In the genomic region with DNA sequence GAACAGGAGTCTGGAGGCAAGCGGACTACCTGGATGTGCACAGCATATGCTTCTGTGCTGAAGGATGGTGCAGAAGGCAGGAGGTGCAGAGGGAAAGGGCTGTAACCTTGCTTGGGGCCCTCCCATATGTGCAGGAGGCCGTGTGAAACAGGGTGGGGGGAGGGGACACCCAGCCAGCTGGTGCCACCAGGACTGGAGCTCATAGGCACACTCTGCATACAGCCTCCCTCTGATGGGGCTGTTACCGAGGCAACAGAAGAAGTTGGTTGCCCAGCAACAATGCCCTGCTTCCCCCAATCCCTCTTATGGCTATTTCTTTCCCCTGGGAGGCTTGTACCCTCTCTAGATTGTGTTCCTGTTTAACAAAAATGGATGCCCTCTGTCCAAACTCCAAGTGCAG, we compare ENCODE assay signal across 10 mouse cellular contexts. TPM values are rescaled to one million over a fixed set of nuclear protein-coding genes. Genes with fewer than 3 reads are reported as not detected.
DNase-seq lines count a peak whose midpoint lies in the region; ATAC-seq and TF ChIP-seq lines count a peak whose summit lies in the region.
"Had no signal": no experiment of that assay in that cellular context is flagged by ENCODE, and none has a peak within 500 bp of the region (broad histone marks: within the 10 kb centered on the region; RNA-seq: fewer than 3 reads in every experiment).

No protein-coding gene starts in this region.

- H3K27me3 ChIP-seq in forebrain, embryonic 13.5 days: no peaks in the 10 kb centered on the region
- H3K27me3 ChIP-seq in neural tube, embryonic 12.5 days (replicated peaks): no peaks in the 10 kb centered on the region
- H3K27me3 ChIP-seq in liver, postnatal 0 days (ENCODE audit: insufficient read depth, low read length): no peaks in the 10 kb centered on the region
- H3K27me3 ChIP-seq in kidney, embryonic 14.5 days (ENCODE audit: control insufficient read depth, insufficient read depth, low read length): no peaks in the 10 kb centered on the region
- H3K27me3 ChIP-seq: stomach, embryonic 15.5 days had no signal

- H3K4me1 ChIP-seq in forebrain, embryonic 13.5 days: peaks cover 21% of the 10 kb centered on the region
- H3K4me1 ChIP-seq in neural tube, embryonic 12.5 days: peaks cover 19% of the 10 kb centered on the region
- H3K4me1 ChIP-seq in liver, postnatal 0 days (ENCODE audit: insufficient read depth): no peaks in the 10 kb centered on the region
- no peaks in the 10 kb centered on the region for H3K4me1 ChIP-seq in kidney, embryonic 14.5 days (ENCODE audit: control insufficient read depth, insufficient read depth, low read length)

- no peak for TF ChIP-seq EP300 in liver, postnatal 0 days (IDR thresholded peaks at IDR 0.05; ENCODE audit: low read depth)

- no peak overlapping the region for H3K9ac ChIP-seq in forebrain, embryonic 13.5 days
- no peak overlapping the region for H3K9ac ChIP-seq in neural tube, embryonic 12.5 days
- no peak overlapping the region for H3K9ac ChIP-seq in liver, postnatal 0 days (replicated peaks)
- H3K9ac ChIP-seq in kidney, embryonic 14.5 days (ENCODE audit: low read depth, low read length): no peak overlapping the region
- H3K9ac ChIP-seq: stomach, embryonic 15.5 days had no signal

- H3K36me3 ChIP-seq in forebrain, embryonic 13.5 days (ENCODE audit: poor library complexity, severe bottlenecking): no peaks in the 10 kb centered on the region
- no peaks in the 10 kb centered on the region for H3K36me3 ChIP-seq in neural tube, embryonic 12.5 days
- no peaks in the 10 kb centered on the region for H3K36me3 ChIP-seq in liver, postnatal 0 days (replicated peaks; ENCODE audit: insufficient read depth, low read length)
- H3K36me3 ChIP-seq in kidney, embryonic 14.5 days (ENCODE audit: control insufficient read depth, insufficient read depth, low read length): no peaks in the 10 kb centered on the region
- H3K36me3 ChIP-seq: G1E; stomach, embryonic 15.5 days had no signal

- peak overlapping the region; percentile 12; the same call in 1 of the 2 replicates for H3K4me2 ChIP-seq in forebrain, embryonic 13.5 days
- H3K4me2 ChIP-seq in neural tube, embryonic 12.5 days (replicated peaks): peak overlapping the region; percentile 24
- no peak overlapping the region for H3K4me2 ChIP-seq in liver, postnatal 0 days (ENCODE audit: low read depth, low read length)
- no peak overlapping the region for H3K4me2 ChIP-seq in kidney, embryonic 14.5 days (replicated peaks; ENCODE audit: low read depth, low read length)
- H3K4me2 ChIP-seq: stomach, embryonic 15.5 days had no signal

- intact Hi-C loops in heart, postnatal 10 days (cut with DNase I): loop anchor here (5.0 to 10.0 kb wide), 3 partner anchors 137 to 510 kb away; no protein-coding TSS in a partner anchor

- no peak overlapping the region for H3K4me3 ChIP-seq in forebrain, embryonic 13.5 days
- H3K4me3 ChIP-seq in neural tube, embryonic 12.5 days: no peak overlapping the region
- H3K4me3 ChIP-seq in liver, postnatal 0 days (ENCODE audit: low read depth, low read length): no peak overlapping the region
- H3K4me3 ChIP-seq in kidney, embryonic 14.5 days (ENCODE audit: low read length): no peak overlapping the region
- H3K4me3 ChIP-seq: stomach, embryonic 15.5 days had no signal

- 24% methylated on average over 3 of the region's 3 CpGs for WGBS in forebrain, embryonic 13.5 days
- WGBS in neural tube, embryonic 12.5 days: 22% methylated on average over 3 of the region's 3 CpGs
- 49% methylated on average over 3 of the region's 3 CpGs for WGBS in liver, postnatal 0 days (ENCODE audit: insufficient replicate concordance)
- 45% methylated on average over 3 of the region's 3 CpGs for WGBS in kidney, embryonic 14.5 days

- ATAC-seq in forebrain, embryonic 13.5 days: peak; percentile 91
- peak; percentile 94 for ATAC-seq in neural tube, embryonic 12.5 days (ENCODE audit: low FRiP score, low read depth)
- no peak for ATAC-seq in liver, postnatal 0 days
- no peak for ATAC-seq in kidney, embryonic 14.5 days (ENCODE audit: low FRiP score, low TSS enrichment)

- TF ChIP-seq CTCF in liver, postnatal 0 days (IDR thresholded peaks at IDR 0.05; ENCODE audit: low read depth): no peak

- peak overlapping the region; percentile 69 for H3K27ac ChIP-seq in forebrain, embryonic 13.5 days
- no peak overlapping the region for H3K27ac ChIP-seq in neural tube, embryonic 12.5 days
- H3K27ac ChIP-seq in liver, postnatal 0 days (ENCODE audit: low read depth): no peak overlapping the region
- no peak overlapping the region for H3K27ac ChIP-seq in kidney, embryonic 14.5 days (ENCODE audit: low read depth, low read length)
- H3K27ac ChIP-seq: stomach, embryonic 15.5 days had no signal

- no peaks in the 10 kb centered on the region for H3K9me3 ChIP-seq in forebrain, embryonic 13.5 days (replicated peaks)
- no peaks in the 10 kb centered on the region for H3K9me3 ChIP-seq in neural tube, embryonic 12.5 days
- no peaks in the 10 kb centered on the region for H3K9me3 ChIP-seq in liver, postnatal 0 days (ENCODE audit: low read length)
- no peaks in the 10 kb centered on the region for H3K9me3 ChIP-seq in kidney, embryonic 14.5 days (ENCODE audit: control insufficient read depth, low read length)
- H3K9me3 ChIP-seq: G1E; stomach, embryonic 15.5 days had no signal

- peak; percentile 29 to 34 for DNase-seq in cerebellum, postnatal 25 days
- peak; percentile 69 to 71 for DNase-seq in layer of hippocampus, postnatal 36 days
- no peak for DNase-seq in liver, postnatal 0 days
- DNase-seq in thymus, postnatal 10 days (ENCODE audit: low spot score in 2 of 2): no peak
- no peak for DNase-seq in heart, postnatal 10 days

RNA-seq across cellular contexts. Expression of gene Coro2b, which starts 17.8 kb away (rescaled TPM):
- polyA plus RNA-seq in forebrain, embryonic 13.5 days (2015; fragmentation: Nextera tagmentation; extraction: Ambion mirVana): 35.5 and 37.0 TPM in 2 replicates
- 100 to 1,000 TPM; 238 TPM for total RNA-seq in layer of hippocampus, postnatal 36 days (2021)
- 41.6 and 45.1 TPM in 2 replicates for polyA plus RNA-seq in neural tube, embryonic 12.5 days (2016; fragmentation: Nextera tagmentation; extraction: Ambion mirVana)
- polyA plus RNA-seq in liver, postnatal 0 days (2015; fragmentation: Nextera tagmentation; extraction: Ambion mirVana): 0.87 and 0.89 TPM in 2 replicates
- total RNA-seq in heart, postnatal 10 days (2021): 10 to 100 TPM; 17.9 to 20.3 TPM
- 9.3 and 16.5 TPM in 2 replicates for polyA plus RNA-seq in kidney, embryonic 14.5 days (2014; fragmentation: Nextera tagmentation; extraction: Ambion mirVana)
- polyA plus RNA-seq: G1E had no signal

Comparison
In these comparisons a context has a peak if more than half of its experiments do, and no peak if none do; other contexts are left out.
1. DNase-seq: peak in cerebellum, postnatal 25 days (2 of 2) and layer of hippocampus, postnatal 36 days (2 of 2); none in liver, postnatal 0 days (single experiment), thymus, postnatal 10 days (0 of 2) and heart, postnatal 10 days (0 of 2).
2. ATAC-seq: peak in forebrain, embryonic 13.5 days (single experiment) and neural tube, embryonic 12.5 days (single experiment); none in liver, postnatal 0 days (single experiment) and kidney, embryonic 14.5 days (single experiment).
3. H3K4me2 ChIP-seq: peak in forebrain, embryonic 13.5 days (single experiment) and neural tube, embryonic 12.5 days (single experiment); none in liver, postnatal 0 days (single experiment) and kidney, embryonic 14.5 days (single experiment).